Mouse (Mus musculus) 416B (cell line): Measurements from ENCODE around the gene Tm4sf1.

Experiments used
- DNase-seq: peaks from one replicate; pipeline ENCODE4 v3.0.0; 2011; ENCODE audit warnings: low read depth

Tm4sf1 gene

DNA sequence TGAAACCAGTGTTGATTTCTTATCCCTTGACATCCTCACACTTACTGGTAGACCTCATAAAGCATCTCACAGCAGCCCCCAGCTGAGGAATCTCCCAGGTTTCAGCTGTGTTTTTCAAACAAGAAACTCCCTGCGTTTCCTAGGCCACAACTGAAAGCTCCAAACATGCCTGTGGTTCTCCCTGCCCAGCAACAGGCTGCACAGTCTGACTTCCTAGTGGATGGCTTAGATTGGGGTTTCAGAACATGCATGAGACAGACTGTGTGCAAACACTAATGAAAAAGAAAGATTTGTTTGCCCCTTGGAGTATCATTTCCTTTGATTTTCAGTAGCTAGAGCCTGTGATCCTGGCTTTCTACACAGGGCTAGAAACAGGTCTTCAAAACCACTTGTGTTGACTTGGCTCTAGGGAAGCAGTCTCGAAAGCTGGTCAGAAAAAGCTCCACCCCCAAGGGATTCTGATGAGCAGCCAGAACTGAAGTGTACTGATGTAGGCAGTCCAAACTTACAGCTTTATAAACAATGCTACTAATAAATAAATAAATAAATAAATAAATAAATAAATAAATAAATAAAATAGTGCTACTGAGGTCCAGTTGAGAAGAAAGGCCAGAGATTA is at the start of gene Tm4sf1:
Tm4sf1 (minus strand) TSS at position 68 of the 619 bp plus-strand sequence.
- DNase-seq = no peak

GRCm38 (mm10) chr3:57344811-57345210 is 43.0 kb upstream of the Tm4sf1 start:
- DNase-seq = no peak

- DNase-seq = no peak
These were observed 42.2 kb upstream of the Tm4sf1 start for GRCm38 (mm10) chr3:57343837-57344607.

- no peak for DNase-seq
These were observed 41.2 kb upstream of the Tm4sf1 start for GRCm38 (mm10) chr3:57342976-57343375.

DNA sequence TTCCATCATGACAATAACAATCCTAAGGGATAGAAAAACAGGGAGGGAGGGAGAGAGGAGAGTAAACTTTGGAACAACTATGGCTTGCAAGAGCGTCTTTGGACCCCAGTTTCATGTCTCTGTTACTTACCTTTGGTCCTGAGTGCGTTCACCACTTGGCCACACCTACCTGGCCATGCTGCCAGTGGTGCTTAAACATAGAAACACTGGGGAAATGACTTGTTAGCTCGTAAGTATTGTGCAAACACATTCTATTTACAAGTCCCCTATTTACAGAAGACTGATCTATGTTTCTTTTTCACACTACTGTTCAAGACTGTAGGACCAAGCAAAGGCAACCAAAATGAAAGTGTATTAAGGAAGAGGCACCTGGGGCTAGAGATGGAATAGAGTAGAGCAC is 39.5 kb upstream of the Tm4sf1 start:
- no peak for DNase-seq

DNA sequence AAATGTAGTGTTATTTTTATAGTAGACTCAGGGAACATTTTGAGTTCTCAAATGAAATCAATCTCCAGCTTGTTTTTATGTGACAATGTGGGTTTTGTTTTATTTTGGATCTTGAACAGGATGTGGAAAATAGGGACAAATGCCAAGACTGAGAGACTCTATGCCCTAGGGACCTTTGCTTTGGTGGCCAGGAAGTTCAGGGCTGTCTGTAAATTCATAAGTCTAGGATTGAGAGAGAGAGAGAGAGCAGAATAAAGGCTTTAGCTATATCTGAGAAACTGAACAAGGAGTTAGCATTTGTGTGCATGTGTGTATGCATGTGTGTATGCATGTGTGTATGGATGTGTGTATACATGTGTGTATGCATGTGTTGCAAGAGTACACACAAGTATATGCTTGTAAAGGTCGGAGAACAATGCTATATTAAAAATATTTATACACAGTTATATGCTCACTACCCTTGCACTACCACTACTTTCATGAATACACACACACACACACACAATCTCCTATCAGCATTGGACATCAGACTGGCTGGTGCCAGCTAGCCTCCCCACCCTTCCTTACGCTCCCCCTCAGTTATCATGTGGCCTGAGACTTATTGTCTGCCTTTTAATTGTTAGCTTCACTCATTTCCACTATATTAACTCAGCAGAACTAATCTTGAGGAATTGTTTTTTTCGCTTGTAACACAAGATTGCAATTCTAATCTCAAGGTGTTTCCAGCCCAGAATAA is 33.5 kb upstream of the Tm4sf1 start:
- DNase-seq = no peak

DNA sequence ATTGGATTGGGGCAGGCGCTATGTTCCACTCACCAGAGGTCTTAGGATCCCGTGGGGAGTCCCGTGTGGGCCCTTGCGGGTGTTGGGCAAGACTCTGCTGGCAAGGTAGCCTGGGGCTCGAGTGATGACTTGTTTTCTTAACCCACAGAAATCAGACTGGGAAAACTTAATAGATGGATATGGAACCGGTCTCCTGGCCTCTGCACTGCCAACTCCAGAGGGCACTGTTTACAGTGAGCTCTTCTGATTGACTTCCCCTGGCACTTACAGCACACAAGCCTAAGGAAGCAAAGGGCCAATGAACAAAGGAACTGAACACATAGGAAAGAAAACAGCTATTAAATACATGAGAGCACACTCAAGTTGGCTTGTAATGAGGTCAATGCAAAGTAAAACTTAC is 26.2 kb upstream of the Tm4sf1 start:
- no peak for DNase-seq

- DNase-seq = no peak
These were observed 5.3 kb upstream of the Tm4sf1 start for GRCm38 (mm10) chr3:57307076-57307475.

DNA sequence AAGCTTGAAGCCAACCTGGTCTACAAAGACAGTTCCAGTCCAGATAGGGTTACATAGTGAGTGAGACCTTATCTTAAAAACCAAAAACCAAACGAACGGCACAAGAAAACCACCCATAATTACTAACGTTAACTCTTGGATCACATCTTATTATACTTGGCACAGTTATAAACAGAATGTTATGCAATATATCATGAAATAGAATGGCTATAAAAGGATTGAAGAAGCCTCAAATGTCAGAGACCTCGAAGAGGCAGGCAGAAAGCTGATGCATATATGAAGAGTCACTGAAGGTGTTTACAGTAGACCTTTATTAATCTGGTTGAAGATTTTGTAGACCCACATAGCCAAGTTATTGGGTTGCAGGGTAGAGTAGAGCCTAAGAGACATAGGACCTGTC is 3.8 kb upstream of the Tm4sf1 start:
- DNase-seq = no peak

GRCm38 (mm10) chr3:57304484-57304883 is 2.7 kb upstream of the Tm4sf1 start:
- DNase-seq = no peak

GRCm38 (mm10) chr3:57304050-57304449 is 2.3 kb upstream of the Tm4sf1 start:
- no peak for DNase-seq

DNA sequence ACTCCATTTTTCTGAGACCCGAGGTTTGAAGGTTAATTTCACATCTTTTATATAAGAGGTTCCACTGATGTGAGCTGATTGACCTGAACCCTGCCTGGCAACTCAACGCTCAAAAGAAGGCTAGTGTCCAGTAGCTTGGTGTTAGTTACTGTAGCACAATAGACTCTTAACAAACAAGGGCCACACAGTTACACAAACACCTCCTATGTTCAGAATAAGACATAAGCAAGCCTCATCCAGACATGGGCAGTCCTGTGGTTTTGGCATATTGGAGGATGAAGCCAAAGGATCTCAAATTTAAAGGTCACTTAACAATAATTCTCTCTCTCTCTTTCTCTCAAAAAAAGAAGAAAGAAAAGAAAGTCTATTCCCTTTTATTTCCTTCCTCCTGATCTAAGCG is 1.7 kb upstream of the Tm4sf1 start:
- DNase-seq = no peak

- no peak for DNase-seq
These were observed 1.1 kb upstream of the Tm4sf1 start for GRCm38 (mm10) chr3:57302886-57303285.

- no peak for DNase-seq
These were observed 422 bp downstream of the Tm4sf1 start for GRCm38 (mm10) chr3:57301366-57301765.

DNA sequence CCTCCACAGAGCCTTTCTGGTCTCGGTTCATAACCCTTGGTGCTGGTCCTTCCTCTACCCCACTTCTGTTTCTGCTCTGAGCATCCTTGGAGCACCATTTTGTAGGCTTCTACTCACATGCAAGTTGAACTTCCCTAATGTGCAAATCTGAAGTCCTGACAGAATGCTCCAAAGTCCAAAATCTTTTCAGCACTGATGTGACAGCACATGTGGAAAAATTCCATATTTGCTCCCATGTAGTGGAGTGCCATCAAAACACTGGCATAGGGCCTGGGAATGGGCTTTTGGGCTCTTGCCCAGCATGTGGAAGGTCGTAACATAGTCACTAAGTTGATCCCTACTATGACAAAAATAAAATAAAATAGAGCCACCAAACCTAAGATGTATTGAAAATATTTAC is 3.8 kb downstream of the Tm4sf1 start:
- DNase-seq = no peak

DNA sequence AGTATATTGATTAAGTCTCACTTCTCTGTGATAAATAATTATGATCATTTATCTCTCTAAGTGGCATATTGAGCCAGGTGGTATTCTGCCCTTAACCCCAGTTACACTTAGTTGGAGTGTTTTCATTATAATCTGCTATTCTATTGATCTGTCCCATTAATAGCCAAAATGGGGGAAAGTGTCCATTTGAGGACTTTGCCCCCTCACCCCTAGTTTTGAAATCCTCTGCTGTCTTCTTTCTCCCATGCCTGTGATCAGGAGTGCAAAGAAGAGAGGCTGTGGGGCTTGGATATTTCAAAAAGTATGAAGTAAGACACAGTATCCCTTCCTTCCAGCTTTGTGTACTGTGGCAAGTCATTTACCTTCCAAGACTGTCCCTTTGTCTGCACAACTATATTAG is 5.2 kb downstream of the Tm4sf1 start:
- DNase-seq = no peak

DNA sequence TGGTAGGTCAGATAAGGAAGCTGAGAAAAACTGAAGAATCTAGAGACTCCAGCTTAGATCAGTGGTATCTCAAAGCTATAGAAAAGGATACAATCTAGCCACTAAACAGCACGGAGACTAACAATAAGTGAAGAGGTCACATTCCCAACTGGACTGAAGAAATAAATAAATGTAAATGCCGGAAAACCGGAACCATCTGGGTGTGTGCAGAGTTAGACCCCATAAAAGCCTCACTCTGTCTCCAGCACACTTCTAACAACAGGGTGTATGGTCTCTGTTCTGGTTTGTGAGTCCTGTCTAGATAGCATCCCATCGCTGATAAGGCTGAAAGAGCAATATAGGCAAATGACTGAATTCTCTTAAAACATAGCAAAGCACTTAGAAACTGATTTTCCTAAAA is 6.2 kb downstream of the Tm4sf1 start:
- DNase-seq = no peak

GRCm38 (mm10) chr3:57294742-57295525 is 6.9 kb downstream of the Tm4sf1 start:
- DNase-seq = peak; percentile 33

GRCm38 (mm10) chr3:57293925-57294324 is 7.9 kb downstream of the Tm4sf1 start:
- no peak for DNase-seq

DNA sequence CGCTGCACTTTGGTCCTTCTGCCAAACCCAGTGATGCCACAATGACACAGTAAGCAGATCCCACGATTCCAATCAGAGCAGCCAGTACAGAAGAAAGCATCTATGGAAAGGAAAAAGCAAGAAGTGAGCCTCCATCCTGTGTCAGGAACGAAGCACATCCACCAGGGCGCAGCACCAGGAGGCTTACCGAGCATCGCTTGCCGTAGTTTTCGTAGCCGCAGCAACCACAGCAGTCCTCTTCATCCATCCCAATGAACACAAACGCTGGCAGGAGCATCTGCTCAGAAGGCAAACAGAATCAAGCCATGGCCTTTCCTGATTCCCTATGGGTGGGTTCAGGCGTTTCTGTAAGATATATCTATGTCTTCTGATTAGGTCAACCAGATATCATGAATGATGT is 9.0 kb downstream of the Tm4sf1 start:
- no peak for DNase-seq

DNA sequence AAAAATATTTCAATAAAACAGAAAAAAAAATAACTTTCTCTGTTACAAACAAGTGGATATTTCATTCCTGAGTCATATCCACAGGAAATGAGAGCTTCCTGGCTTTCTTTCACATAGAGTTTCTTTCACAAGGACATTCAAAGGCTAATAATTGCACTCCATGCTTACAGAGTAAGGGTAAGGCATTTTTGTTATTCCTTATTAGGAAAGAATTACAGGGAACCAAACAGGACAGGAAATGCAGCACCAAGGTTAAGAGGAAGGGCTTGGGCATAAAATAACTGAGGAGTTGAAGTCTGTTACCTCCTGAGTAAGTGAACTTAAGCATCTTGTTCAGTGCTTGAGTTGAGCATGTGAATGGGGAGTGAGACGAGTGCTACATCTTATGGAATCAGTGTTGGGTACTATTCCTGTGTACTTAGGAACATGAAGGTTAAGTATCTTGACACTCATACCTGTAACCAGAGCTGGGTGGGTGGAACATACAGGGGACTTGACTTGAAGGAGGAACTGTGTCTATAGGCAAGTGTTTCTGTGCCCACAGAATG is 12.8 kb downstream of the Tm4sf1 start:
- peak; percentile 66 for DNase-seq
